Mouse (Mus musculus) kidney, adult 8-10 months (tissue): Measurements from ENCODE around the gene Elane.
A peak's percentile ranks its signal among the peaks of the same experiment; 100 is the strongest.

ENCODE experiments used
- DNase-seq, 2 experiments: peaks; one replicate each; pipeline ENCODE4 v3.0.0; 2022

Elane gene

GRCm38 (mm10) chr10:79886054-79886453, at the start of gene Elane:
Gene Elane (plus strand): TSS chr10:79886247.
- DNase-seq = no peak

GRCm38 (mm10) chr10:79836918-79837317, 49.1 kb upstream of the Elane start:
- no peak for DNase-seq

DNA sequence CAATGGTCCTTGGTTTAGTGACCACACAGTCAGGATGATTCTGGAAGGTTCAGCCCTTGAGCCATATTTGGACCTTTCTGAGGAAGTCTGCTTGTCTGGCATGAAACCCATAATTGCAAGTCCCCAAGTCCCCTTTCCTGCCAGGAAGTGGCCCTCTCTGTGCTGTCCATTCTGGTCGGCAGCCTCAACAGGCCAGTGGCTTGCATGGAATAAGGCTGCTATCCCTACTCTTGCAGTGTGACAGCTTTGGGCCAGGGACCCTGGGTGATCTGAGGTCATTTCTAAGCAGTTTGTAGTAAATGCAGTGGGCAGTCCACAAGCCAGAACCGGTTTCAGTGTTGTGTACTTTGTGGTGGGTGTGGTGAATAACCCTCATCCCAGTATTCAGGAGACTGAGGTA, 47.9 kb upstream of the Elane start:
- DNase-seq = no peak

GRCm38 (mm10) chr10:79840091-79840490, 46.0 kb upstream of the Elane start:
- no peak for DNase-seq

- DNase-seq = peak; percentile 69 to 82
These were observed 45.1 kb upstream of the Elane start for GRCm38 (mm10) chr10:79840644-79841551.

- no peak for DNase-seq
These were observed 43.7 kb upstream of the Elane start for GRCm38 (mm10) chr10:79842322-79842721.

DNA sequence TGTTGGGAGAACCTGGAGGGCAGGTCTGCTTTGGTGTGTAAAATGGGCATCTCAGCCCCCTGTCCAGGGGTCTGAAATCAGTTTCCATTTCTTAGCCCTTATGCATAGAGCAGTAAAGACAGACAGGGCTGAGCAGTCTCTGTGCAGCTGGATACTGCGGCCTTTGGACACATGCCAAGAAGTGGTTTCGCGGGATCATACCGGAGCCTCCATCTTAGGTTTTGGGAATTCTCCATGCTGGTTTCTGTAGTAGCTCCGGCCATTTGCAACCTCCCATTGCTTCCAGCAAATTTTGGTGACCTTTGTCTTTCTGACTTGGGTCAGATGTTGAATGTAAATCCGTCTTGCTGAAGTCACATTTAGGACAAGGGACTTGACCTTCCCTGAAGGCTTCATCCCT, 42.6 kb upstream of the Elane start:
- no peak for DNase-seq

- DNase-seq = no peak
These were observed 39.5 kb upstream of the Elane start for GRCm38 (mm10) chr10:79846553-79846952.

GRCm38 (mm10) chr10:79849941-79850628, 36.0 kb upstream of the Elane start:
- DNase-seq = no peak

- no peak for DNase-seq
These were observed 34.4 kb upstream of the Elane start for GRCm38 (mm10) chr10:79851653-79852052.

DNA sequence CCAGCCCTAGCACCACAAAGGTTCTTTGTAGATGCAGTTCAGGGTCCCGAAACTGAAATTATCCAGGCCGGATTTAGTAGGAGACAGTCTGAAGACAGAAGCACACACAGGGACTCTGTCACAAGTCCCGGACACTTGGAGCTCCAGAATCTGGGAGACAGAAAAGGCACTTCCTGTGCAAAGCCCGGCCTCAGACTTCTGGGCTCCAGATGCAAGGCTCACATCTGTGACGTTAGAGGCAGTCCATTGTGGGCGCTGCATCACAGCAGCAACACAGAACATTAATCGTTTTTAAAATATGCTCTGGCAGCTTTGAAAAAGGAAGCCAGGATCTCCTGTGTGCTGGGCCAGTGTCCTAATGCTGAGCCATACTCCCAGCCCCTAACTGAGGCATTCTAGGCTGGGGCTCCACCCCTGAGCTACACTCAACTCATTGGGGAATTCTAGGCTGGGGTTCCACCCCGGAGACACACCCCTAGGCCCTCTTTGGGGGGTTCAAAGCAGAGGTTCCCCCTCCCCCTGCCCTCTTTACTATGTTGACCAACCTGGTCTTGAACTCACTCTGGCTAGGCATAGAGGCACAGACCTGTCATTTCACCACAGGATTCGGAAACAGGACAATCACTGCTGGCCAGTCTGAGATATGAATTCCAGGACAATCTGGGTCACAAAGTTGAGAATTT, 33.8 kb upstream of the Elane start:
- peak; percentile 58 to 68 for DNase-seq

GRCm38 (mm10) chr10:79852827-79853226, 33.2 kb upstream of the Elane start:
- no peak for DNase-seq

- peak; percentile 95 to 97 for DNase-seq
These were observed 32.7 kb upstream of the Elane start for GRCm38 (mm10) chr10:79853392-79853791.

DNA sequence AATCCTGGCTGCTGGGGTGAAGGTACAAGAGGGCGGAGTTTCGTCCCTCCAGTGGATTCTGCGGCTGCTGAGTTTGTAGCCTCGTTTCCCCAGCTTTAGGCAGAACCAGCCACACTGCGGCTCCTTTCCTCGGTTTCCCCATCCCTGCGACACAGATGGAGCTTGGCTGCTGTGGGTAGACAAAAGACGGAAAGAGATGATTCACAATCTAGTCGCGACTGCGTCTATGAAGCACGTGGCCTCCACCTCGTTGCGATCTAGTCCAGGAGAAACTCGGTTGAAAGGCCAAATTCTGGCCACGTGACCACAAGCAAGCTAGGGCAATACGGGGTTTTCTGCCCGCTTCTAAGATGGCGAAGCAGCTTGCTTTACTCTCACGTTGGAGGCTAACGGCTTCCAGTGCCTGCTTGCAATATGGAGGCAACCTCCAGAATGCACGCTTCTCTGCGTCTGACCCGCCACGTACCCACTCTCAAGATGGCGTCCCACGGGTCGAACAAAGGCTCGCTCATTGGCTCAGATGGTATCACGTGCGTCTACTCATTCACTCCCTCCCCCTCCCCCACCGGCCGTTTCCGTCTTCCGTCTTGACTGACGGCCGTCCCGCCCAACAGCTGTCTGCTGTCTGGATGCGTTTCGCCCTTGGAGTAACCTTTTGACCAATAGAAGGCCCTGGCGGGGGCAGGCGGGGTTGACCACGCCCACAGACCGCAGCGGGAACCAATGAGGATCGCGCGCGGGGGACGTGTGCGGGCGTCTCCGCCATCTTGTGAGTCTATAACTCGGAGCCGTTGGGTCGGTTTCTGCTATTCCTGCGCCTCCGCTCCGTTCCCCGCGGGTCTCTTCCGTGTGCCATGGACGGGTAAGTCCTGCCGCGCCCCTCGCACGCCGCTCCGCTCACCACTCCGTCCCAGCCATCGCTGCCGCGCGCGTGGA, 31.9 kb upstream of the Elane start, which contains the start of gene Ptbp1:
TSS of gene Ptbp1 (plus strand) at position 568 of the 936 bp plus-strand sequence.
- DNase-seq = peak; percentile 99

DNA sequence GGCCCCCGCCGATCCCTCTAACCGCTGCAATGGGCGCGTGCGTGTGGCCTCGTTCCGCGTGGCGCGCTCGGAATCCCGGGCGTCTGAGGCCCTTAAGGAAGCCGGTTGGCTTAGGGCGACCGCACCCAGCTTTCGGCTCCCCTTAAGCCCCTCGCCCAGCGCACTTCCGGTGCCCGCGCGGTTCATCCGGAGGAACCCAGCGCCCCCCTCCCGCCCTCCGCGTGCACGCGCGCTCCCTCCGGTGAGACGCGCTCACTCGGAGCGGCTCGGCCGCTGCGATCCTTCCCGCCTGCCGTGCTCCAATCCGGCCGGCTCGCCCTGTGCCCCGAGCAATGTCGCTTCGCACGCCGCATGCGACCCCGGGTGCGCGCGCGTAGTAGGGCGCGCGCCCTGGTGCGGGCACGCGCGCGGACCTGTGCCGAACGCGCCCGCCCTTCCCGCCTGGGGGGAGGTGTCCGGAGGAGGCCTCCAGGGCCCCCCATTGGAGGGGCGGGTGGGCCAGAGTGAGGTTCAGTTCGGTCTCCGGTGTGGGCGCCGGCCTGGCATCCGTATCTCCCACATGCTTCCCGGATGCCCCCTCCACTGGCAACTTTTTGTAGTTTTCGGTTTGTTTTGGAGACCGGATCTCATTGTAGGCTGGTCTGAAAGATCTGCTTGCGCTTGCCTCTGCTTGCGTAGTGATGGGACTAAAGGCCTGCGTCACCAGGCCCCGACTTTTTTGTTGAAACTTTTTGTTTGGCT, 31.1 kb upstream of the Elane start:
- peak in 1 of 2 experiments; percentile 63 for DNase-seq

- DNase-seq = peak; percentile 93 to 96
These were observed 30.4 kb upstream of the Elane start for GRCm38 (mm10) chr10:79855558-79856184.

GRCm38 (mm10) chr10:79856280-79856679, 29.8 kb upstream of the Elane start:
- DNase-seq = no peak

- DNase-seq = no peak
These were observed 29.2 kb upstream of the Elane start for GRCm38 (mm10) chr10:79856704-79857451.

- peak; percentile 78 to 80 for DNase-seq
These were observed 28.6 kb upstream of the Elane start for GRCm38 (mm10) chr10:79857452-79857811.

DNA sequence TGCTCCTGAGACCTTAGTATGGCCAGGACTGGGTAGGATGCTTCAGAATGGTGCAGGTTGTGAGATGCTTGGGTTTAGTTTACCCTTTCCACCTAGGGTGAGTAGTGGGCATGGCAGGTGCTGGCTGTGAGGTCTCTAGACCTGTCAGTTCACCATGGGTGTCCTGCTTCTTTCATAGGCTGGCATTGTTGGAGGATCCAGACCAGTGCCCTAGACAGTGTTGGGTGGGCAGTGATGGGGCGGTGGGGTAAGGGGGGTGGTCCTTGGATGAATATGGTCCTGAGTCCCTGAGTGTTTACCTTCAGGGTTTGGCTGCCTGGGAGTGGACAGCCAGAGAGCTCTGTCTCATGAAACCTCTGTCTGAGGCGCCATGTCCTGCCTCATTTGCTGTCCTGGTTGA, 28.2 kb upstream of the Elane start:
- DNase-seq = no peak
